Mouse (Mus musculus) kidney, adult 11 months (tissue): ENCODE results near the gene Hsf2bp.

Experiments
- DNase-seq: peaks from one replicate; pipeline ENCODE4 v3.0.0; 2022

Hsf2bp gene

GRCm38 (mm10) chr17:31935091-31935830 is 100.9 kb downstream of the Hsf2bp start:
- DNase-seq = no peak

- DNase-seq = peak; percentile 53
Measured at GRCm38 (mm10) chr17:31933956-31934355, 102.2 kb downstream of the Hsf2bp start.

- peak; percentile 55 for DNase-seq
Measured at GRCm38 (mm10) chr17:31931499-31931898, 104.7 kb downstream of the Hsf2bp start.

GRCm38 (mm10) chr17:31929844-31930715 is 106.1 kb downstream of the Hsf2bp start:
- peak; percentile 74 for DNase-seq

- no peak for DNase-seq
Measured at GRCm38 (mm10) chr17:31929032-31929431, 107.1 kb downstream of the Hsf2bp start.

GRCm38 (mm10) chr17:31927895-31928626 is 108.1 kb downstream of the Hsf2bp start:
- no peak for DNase-seq

GRCm38 (mm10) chr17:31924229-31924628 is 111.9 kb downstream of the Hsf2bp start:
- peak; percentile 51 for DNase-seq

- DNase-seq = no peak
Measured at GRCm38 (mm10) chr17:31923310-31923970, 112.7 kb downstream of the Hsf2bp start.

GRCm38 (mm10) chr17:31920589-31921190 is 115.5 kb downstream of the Hsf2bp start:
- no peak for DNase-seq

GRCm38 (mm10) chr17:31919599-31919998 is 116.5 kb downstream of the Hsf2bp start:
- no peak for DNase-seq

- no peak for DNase-seq
Measured at GRCm38 (mm10) chr17:31918374-31918773, 117.8 kb downstream of the Hsf2bp start.

GRCm38 (mm10) chr17:31916461-31916775 is 119.7 kb downstream of the Hsf2bp start:
- DNase-seq = no peak

- DNase-seq = peak; percentile 82
Measured at GRCm38 (mm10) chr17:31915756-31916460, 120.2 kb downstream of the Hsf2bp start.

GRCm38 (mm10) chr17:31914323-31914722 is 121.8 kb downstream of the Hsf2bp start:
- no peak for DNase-seq

- no peak for DNase-seq
Measured at GRCm38 (mm10) chr17:31912881-31913662, 123.1 kb downstream of the Hsf2bp start.

- no peak for DNase-seq
Measured at GRCm38 (mm10) chr17:31912387-31912786, 123.8 kb downstream of the Hsf2bp start.

- peak; percentile 73 for DNase-seq
Measured at GRCm38 (mm10) chr17:31908966-31909365, 127.2 kb downstream of the Hsf2bp start.

- DNase-seq = no peak
Measured at GRCm38 (mm10) chr17:31906441-31906840, 129.7 kb downstream of the Hsf2bp start.

GRCm38 (mm10) chr17:31905791-31906211 is 130.3 kb downstream of the Hsf2bp start:
- DNase-seq = peak; percentile 78

- no peak for DNase-seq
Measured at GRCm38 (mm10) chr17:31905201-31905790, 130.9 kb downstream of the Hsf2bp start.
